Mouse (Mus musculus) intestine, postnatal 0 days (tissue): Measurements from ENCODE around the gene E2f4. TPM values are rescaled to one million over a fixed set of nuclear protein-coding genes. Genes with fewer than 3 reads are reported as not detected.

Source experiments
- ATAC-seq: fragments of 200-750 bp; cut with Nextera tagmentation; 2 replicates; pipeline ENCODE4 v1.8.0; 2017; ENCODE audit warnings: mild to moderate bottlenecking, moderate TSS enrichment, moderate library complexity
- H3K27ac ChIP-seq: fragments of 300-500 bp; sonication (generic); 2 replicates; pipeline ENCODE4 v1.5.1; 2014; ENCODE audit warnings: mild to moderate bottlenecking, low read depth, low read length, moderate library complexity
- H3K27me3 ChIP-seq: fragments of 300-500 bp; sonication (generic); replicated peaks from 2 replicates; pipeline ENCODE4 v1.6.1; 2014; ENCODE audit warnings: low read length, mixed read lengths; ENCODE audit not compliant: control insufficient read depth, insufficient read depth
- H3K36me3 ChIP-seq: fragments of 300-500 bp; sonication (generic); 2 replicates; pipeline ENCODE4 v1.6.1; 2014; ENCODE audit warnings: mild to moderate bottlenecking, moderate library complexity; ENCODE audit not compliant: control insufficient read depth, insufficient read depth
- H3K4me1 ChIP-seq: fragments of 300-500 bp; sonication (generic); replicated peaks from 2 replicates; pipeline ENCODE4 v1.6.1; 2014; ENCODE audit warnings: antibody characterized with exemption, low read length, mixed read lengths; ENCODE audit not compliant: control insufficient read depth, insufficient read depth
- H3K4me2 ChIP-seq: fragments of 300-500 bp; sonication (generic); replicated peaks from 2 replicates; pipeline ENCODE4 v1.6.1; 2014; ENCODE audit warnings: low read depth, mild to moderate bottlenecking, moderate library complexity
- H3K4me3 ChIP-seq: fragments of 300-500 bp; sonication (generic); 2 replicates; pipeline ENCODE4 v1.5.1; 2014; ENCODE audit warnings: low read depth, low read length
- H3K9ac ChIP-seq: fragments of 300-500 bp; sonication (generic); 2 replicates; pipeline ENCODE4 v1.6.1; 2014; ENCODE audit warnings: mild to moderate bottlenecking, low read depth, low read length
- H3K9me3 ChIP-seq: fragments of 300-500 bp; sonication (generic); 2 replicates; pipeline ENCODE4 v1.6.1; 2016; ENCODE audit warnings: mixed run types; ENCODE audit not compliant: control insufficient read depth
- CTCF ChIP-seq: sonication (generic); IDR thresholded peaks from 2 replicates; pipeline ENCODE4 v1.5.1; 2016; ENCODE audit warnings: low read depth, mild to moderate bottlenecking, control low read depth, antibody characterized with exemption, moderate library complexity
- WGBS: fragments of 180-500 bp; shearing (Covaris S2); extraction: QIAGEN DNeasy Blood & Tissue Kit; methylation state at CpG from one replicate; pipeline ENCODE4 v1.1.7; 2014; 5-methylcytosine and 5-hydroxymethylcytosine counted together
- polyA plus RNA-seq: library from polyadenylated mRNA; unstranded; fragments of >200 nt; fragmentation: Nextera tagmentation; extraction: Ambion mirVana; gene quantifications from 2 replicates; pipeline ENCODE4 v1.2.1, GENCODE M21; 2015

Gene E2f4
- polyA plus RNA-seq, 1 experiment from 2014 or later = 42.0 TPM

DNA sequence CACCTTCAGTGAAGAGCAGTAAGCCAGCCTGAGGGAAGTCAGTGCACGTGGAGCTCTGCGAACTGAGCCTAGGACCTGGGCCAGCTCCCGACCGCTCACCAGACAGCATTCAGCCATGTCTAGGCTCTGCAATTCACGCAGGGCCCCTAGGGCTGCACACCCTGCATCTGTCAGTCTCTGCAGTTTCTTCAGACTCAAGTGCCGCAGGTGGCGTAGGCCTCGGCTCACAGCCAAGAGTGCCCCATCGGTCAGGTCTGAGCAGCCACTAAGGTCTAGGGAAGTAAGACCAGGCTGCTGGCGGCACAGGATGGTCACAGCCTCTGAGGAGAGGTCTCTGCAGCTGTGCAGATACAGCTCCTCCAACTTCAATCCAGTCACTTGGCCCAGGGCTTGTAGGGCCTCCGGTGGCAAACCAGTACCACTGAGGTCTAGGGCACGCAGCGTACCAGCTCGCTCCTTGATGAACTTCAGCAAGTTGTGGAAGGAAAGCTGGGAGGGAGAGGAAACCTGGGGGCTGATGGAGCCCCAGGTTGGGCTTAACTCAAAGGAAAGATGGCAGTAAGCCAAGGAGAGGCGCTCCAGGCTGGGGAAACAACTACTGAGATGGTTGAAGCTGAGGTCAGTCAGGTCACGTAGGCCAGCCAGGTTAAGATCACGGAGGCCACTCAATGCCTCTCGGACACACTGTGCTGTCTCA is 17.8 kb downstream of the E2f4 start:
- no peaks in the 10 kb centered on the region for H3K4me1 ChIP-seq
- no peak overlapping the region; the same call in 1 of the 2 replicates for H3K27ac ChIP-seq
- H3K4me3 ChIP-seq = no peak overlapping the region
- H3K36me3 ChIP-seq = peaks cover 68% of the 10 kb centered on the region
- WGBS = 90% methylated on average over 18 of the region's 18 CpGs
- TF ChIP-seq CTCF = no peak
- ATAC-seq = no peak
- no peaks in the 10 kb centered on the region for H3K9me3 ChIP-seq
- no peak overlapping the region for H3K9ac ChIP-seq
- no peaks in the 10 kb centered on the region for H3K27me3 ChIP-seq
- H3K4me2 ChIP-seq = no peak overlapping the region

DNA sequence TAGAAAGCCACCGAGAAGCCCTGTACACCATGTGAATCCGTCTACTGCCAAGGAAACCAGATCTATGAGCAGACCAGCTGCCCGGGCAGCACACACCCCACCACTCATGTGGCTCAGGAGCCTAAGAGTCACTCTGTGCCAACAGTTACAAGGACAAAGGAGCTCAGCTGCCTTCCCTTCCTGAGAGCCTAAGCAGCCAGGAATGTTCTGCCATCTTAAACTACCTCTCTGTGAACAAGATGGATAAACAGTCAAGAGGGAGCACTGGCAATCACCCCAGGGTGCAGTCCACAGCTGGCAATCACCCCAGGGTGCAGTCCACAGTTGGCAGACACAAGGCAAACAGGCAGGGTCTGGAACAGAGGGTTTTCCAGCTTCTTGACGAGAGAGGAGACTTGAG is 20.5 kb downstream of the E2f4 start:
- Histone ChIP-seq H3K9ac (no peak overlapping the region), H3K9me3 (no peaks in the 10 kb centered on the region), H3K4me2 (no peak overlapping the region), H3K36me3 (peaks cover 59% of the 10 kb centered on the region), H3K27ac (no peak overlapping the region), H3K4me3 (no peak overlapping the region), H3K4me1 (no peaks in the 10 kb centered on the region), H3K27me3 (no peaks in the 10 kb centered on the region)
- WGBS = 92% methylated on average over 4 of the region's 4 CpGs
- no peak for TF ChIP-seq CTCF
- ATAC-seq = no peak

DNA sequence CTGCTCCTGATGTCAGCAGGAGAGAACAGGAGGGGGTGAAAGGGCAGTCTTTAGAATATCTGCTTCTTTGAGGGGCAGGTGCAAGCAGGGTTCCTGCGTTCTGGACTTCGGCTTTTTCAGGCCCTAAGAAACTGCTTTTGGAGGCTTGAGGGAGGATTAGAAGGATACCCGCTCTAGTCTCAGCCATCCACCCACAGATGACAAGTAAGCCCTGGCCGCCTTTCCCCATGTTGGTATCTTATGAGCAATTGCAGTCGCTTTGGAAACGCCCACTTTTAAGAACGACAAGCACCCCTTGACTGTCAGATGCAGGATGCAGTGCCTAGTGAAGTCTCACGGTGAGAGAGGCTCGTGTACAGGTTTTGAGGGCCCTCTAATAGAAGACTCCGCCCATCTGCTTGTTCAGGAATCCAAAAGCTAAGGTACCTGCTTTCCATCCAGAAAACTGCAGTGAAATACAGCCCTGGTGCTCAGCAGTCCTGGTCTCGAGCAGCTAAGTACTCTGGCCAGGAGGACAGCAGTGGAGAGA is 21.3 kb downstream of the E2f4 start:
- ATAC-seq = no peak
- Histone ChIP-seq H3K9me3 (no peaks in the 10 kb centered on the region), H3K9ac (no peak overlapping the region), H3K27ac (no peak overlapping the region), H3K4me1 (no peaks in the 10 kb centered on the region), H3K4me2 (no peak overlapping the region), H3K27me3 (no peaks in the 10 kb centered on the region), H3K36me3 (peaks cover 53% of the 10 kb centered on the region), H3K4me3 (no peak overlapping the region)
- TF ChIP-seq CTCF = no peak
- 83% methylated on average over 11 of the region's 11 CpGs for WGBS

DNA sequence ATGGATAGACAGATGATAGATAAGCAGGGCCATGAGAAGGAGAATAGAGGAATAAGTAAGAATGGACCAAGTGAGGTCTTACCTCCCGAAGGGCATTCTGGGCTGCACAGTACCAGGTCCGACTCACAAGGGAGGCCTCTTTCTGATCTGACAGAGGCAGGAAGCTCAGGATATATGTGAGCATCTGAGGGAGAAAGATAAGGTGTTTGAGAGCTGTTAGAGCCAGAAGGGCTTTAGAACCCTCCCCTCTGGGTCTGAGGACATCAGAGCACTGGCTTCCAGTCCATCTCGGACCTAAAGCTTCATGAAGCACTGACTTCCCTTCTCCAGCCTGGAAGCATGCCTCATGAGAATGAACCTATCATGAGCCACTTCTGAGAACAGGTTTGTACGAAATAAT is 25.7 kb downstream of the E2f4 start:
- H3K4me1 ChIP-seq = 0 out of 2 replicates have a peak, but pooled peaks cover 5% of the 10 kb centered on the region
- no peak overlapping the region for H3K4me3 ChIP-seq
- H3K27ac ChIP-seq = no peak overlapping the region
- TF ChIP-seq CTCF = no peak
- no peaks in the 10 kb centered on the region for H3K27me3 ChIP-seq
- H3K9me3 ChIP-seq = no peaks in the 10 kb centered on the region
- H3K9ac ChIP-seq = no peak overlapping the region
- peaks cover 21% of the 10 kb centered on the region for H3K36me3 ChIP-seq
- no peak overlapping the region for H3K4me2 ChIP-seq
- no peak for ATAC-seq
- 89% methylated on average over 4 of the region's 4 CpGs for WGBS

DNA sequence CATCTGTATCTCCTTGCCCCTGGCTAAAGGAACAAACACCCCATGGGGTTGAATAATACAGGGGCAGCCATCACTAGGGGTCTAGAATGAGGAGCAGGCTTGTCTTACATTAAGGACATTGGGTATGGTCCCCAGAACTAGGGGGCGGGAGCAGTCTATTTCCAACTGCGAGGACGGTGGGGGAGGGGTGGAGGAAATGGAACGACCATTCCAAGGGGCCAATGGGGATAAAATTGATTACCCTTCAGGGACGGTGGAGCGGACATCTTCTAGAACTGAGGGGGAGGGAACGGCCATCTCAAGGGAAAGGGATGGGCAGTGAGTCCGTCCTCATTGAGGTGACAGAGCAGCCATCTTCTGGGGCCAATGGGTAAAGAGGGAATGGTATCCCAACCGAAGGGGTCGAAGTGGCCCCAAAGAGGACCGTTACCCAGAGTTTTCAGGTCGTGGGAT is 28.2 kb downstream of the E2f4 start:
- ATAC-seq = peak; percentile 9; the same call in 1 of the 2 replicates
- TF ChIP-seq CTCF = no peak
- 0 out of 2 replicates have a peak, but pooled peaks cover 5% of the 10 kb centered on the region for H3K4me1 ChIP-seq
- no peaks in the 10 kb centered on the region for H3K9me3 ChIP-seq
- H3K9ac ChIP-seq = peak overlapping the region; percentile 69
- H3K27ac ChIP-seq = no peak overlapping the region
- H3K36me3 ChIP-seq = peaks cover 37% of the 10 kb centered on the region
- H3K27me3 ChIP-seq = no peaks in the 10 kb centered on the region
- WGBS = 0% methylated on average over 12 of the region's 12 CpGs
- H3K4me2 ChIP-seq = peak overlapping the region; percentile 82
- H3K4me3 ChIP-seq = peak overlapping the region; percentile 87

DNA sequence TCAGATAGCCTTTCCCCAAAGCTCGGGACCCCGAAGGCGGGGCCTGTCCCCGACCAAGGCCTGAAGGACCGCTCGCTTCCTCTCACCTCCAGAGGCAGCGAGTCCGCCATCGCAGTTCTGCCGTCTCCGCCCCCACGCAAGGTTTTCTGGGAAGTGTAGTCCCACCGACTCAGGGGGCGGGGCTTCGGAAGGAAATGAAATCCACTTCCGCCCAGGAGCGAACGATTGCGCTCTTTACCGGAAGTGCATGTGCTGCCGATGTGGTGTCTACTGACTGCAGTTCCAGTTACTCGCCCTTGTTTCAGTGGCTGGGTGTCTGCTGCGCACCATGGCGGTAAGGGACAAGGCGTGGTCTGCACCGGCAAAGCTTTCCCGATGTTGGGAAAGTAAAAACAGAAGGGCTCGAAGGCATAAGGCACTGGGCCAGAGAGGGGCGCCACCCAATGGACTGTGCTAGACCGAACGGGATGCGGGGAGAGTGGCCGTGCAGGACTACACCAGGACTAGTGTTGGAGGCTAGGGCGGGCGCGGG is 28.7 kb downstream of the E2f4 start, which contains the start of the genes Lrrc29 and Tmem208:
TSS of gene Lrrc29 (minus strand) at position 138 of the 532 bp plus-strand sequence.
TSS of gene Tmem208 (plus strand) at position 214 of the 532 bp plus-strand sequence.
- H3K9me3 ChIP-seq = no peaks in the 10 kb centered on the region
- H3K4me3 ChIP-seq = peak within 1 kb of the TSS; percentile 87
- under 1% methylated on average over 36 of the region's 36 CpGs for WGBS
- peak within 1 kb of the TSS; percentile 77 for H3K27ac ChIP-seq
- ATAC-seq = peak; percentile 85
- H3K27me3 ChIP-seq = no peaks in the 10 kb centered on the region
- H3K36me3 ChIP-seq = peaks cover 43% of the 10 kb centered on the region
- peak within 1 kb of the TSS; percentile 69 for H3K9ac ChIP-seq
- TF ChIP-seq CTCF = peak; percentile 79
- H3K4me1 ChIP-seq = 0 out of 2 replicates have a peak, but pooled peaks cover 5% of the 10 kb centered on the region
- H3K4me2 ChIP-seq = peak within 1 kb of the TSS; percentile 82
